Mouse (Mus musculus): ENCODE results near the gene Itgad.

The Itgad gene

DNA sequence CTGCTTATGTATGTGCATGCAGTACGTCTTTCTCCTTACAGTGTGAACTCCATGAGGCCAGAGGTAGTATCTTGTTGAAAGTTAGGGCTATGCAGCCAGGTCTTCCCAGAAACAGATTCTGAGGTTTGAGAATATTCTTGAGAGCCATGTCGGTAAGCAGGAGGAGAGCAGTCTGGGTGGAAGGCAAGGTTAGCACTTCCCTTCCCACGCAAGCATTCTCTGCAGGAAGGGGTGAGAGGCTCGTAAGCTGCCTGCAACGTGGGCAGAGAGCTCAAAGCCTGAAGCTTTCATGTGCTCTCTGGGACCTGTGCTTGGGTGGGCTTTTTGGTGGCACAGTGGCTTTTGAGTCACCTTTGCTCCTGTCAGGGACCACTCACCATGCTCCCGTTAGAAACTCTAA is 26.4 kb downstream of the Itgad start:
- DNase-seq, result no peak

DNA sequence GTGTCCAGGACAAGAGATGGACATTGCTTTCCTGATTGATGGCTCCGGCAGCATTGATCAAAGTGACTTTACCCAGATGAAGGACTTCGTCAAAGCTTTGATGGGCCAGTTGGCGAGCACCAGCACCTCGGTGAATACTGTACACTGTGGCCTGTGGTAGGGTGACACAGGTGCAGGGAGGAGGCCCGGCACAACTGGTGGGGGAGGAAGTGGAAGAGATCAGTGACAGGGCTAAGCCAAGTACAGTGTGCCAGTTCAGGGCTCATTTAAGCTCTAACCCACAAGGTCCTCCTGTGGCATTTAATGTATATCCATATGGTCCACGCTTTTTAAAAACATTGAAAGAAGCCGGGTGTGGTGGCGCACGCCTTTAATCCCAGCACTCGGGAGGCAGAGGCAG is 27.5 kb downstream of the Itgad start:
- no peak for DNase-seq

DNA sequence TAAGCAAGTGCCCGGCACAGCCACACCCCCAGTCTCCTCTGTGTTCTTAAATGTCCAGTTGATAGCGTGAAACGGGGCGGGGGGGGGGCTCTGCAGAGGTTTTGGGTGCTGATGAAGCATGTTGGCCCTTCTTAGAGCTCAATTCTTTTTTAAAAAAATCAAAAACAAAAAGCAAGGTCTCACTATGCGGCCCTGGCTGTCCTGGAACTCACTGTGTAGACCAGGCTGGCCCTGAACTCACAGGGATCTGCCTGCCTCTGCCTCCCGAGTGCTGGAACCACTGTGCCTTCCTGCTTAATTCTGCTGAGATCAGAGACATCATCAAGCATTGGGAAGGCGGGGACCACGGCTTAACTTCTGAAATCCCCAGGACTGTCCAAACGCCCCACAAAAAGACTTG is 47.4 kb downstream of the Itgad start:
- no peak for DNase-seq

DNA sequence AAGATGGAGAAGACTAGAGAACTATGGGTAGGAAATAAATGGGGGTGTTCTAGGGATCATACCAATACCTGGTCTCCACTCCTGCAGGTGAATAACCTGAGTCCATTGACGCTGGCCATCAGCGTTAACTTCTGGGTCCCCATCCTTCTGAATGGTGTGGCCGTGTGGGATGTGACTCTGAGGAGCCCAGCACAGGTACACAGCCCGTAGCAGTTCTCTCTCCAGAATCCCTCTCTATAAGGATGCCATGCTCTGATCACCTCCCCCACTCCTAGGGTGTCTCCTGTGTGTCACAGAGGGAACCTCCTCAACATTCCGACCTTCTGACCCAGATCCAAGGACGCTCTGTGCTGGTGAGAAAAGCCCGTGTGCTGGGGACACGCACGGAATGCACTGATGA is 48.9 kb downstream of the Itgad start:
- DNase-seq, result no peak

DNA sequence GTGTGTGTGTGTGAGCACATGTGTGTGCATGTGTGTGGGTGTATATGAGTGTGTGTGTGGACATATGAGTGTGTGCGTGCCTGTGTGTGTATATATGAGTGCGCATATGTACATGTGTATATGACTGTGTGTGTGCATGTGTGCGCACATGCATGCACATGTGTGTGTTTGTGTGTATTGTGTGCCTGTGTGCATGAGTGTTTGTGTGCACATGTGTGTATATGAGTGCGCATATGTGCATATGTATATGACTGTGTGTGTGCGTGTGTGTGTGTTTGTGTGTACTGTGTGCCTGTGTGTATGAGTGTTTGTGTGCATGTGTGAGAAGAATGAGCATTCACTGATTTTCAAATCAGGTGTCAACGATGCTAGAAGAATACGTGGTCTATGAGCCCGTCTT is 50.0 kb downstream of the Itgad start:
- DNase-seq, result no peak

DNA sequence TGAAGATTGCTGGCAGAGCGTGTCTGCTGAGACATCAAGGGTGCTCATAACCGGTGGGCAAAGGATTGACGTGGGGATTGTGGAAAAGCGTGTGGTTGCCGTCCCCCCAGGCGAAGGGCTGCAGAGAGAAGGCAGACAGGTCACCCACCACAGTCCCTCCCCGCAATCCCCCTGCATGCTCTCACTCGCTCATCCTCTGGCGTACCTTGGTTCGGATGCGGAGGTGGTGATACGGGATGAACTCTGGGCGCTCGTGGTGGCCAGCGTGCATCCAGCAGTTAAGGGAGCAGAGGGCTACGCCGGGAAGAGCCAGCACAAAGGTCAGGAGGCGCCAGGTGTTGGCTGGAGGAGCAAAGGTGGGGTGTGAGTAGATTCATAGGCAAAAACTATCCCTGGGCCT is 51.5 kb downstream of the Itgad start:
- DNase-seq, result no peak

DNA sequence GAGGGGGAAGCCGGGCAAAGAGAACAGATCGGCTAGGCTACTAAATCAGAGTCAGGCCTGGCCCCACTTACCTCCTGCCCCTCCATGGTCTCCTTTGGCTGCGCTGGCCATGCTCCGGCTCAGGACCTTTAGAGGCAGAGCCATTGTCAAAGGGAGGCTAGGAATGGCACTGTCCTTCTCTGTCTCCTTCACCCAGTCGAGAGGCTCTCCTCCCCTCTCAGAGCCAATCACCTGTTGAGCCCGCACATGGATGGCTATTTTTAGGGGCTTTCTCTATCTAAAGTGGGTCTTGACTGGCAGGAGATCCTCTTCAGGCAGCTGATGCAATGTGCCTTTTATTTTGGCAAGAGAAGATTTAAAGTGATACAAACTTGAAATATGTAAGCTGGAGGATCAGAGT is 52.0 kb downstream of the Itgad start, which contains the start of gene Cox6a2:
TSS of gene Cox6a2 (minus strand) at position 236 of the 400 bp plus-strand sequence.
- DNase-seq, result no peak

DNA sequence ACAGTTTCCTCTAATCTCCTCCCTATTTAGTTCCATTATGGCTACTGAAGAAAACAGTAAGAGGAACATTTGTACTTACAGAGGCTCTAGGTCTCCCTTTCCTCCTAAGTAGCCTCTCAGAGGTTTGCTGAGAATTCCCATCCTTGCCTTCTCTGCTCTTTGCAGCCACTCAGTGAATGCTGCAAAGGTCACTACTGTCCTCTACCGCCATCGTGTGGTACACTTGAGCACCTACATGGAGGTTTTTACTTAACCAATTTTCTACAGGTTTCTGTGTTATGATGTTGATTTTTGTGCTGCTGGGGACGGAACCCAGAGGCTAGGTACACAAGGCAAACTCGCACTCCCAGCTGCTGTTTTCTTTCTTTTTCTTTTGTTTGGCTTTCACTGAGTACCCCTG is 54.0 kb downstream of the Itgad start:
- DNase-seq, result no peak

DNA sequence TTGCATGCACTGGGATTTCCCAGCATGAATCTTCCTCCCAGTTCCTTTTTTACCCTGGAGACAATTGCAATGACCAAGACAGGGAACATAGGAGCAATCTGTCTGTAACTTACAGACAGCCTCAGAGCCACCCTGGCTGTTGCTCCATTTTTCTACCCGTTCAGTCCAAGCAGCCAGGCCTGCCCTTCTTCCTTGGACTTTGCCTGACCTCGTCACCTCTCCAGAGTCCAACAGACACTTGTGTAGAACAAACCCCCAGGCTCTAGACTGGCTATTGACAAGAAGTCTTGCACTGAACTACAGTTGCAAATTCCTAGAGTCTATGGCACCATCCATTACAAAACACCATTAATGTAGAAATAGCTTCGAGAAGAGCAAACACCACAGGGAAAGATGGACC is 55.6 kb downstream of the Itgad start:
- peak; percentile 67 for DNase-seq

DNA sequence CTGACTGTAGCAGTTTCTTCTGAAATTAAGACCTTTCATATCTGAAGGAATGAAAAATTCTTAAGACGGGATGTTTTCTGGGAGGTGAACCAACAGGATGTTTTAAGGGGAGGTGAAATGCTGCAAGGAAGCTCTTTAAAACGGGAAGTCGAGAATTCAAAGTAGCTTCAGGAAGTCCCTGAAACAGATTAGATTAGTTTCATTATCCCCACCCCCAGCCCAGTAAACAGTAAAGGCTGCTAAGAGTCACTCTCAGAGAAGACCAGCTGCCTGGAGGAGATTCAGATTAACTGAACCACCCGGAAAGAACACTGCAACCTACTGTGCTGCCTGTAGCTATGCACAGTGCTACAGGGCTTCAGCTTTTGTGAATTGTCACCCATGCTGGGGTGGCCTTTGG is 65.8 kb downstream of the Itgad start:
- DNase-seq, result no peak

DNA sequence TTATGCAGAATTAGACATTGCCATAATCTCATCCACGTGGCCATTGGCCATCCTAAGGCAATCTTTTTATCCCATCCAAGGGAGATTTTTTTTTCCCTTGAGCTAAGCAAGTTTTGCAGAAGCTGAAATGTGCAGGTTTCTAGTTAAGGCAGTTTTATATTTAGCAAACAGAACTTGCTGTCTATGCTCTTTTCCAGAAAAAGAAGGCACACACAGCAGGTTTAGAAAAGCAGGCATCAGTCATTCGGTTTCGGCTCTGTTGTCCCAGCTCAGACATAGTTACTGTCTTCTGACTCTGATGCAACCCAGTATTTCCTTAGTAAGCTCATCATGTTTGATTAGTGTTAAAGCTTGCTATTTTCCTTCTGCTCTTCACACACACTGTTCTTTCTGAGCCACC is 66.8 kb downstream of the Itgad start:
- DNase-seq, result peak; percentile 33

DNA sequence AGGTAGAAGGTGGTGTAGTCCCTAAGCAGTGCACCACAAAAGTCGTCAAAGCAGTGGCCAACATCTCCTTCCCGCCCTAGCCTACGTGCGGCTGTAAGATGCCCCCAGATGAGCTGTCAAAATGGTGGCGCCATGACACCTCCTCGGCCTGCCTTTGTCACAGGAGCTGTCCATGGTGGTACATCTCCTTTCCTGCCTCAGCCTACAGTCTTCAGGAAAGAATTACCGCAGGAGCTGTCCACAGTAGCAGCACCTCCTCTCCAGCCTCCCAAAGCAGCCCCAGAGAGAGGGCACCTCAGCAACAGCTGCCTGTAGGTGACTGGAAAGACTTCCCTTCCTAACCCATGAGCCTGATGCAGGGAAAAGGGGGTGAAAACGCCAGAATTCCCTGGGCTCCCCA is 77.6 kb downstream of the Itgad start:
- no peak for DNase-seq

DNA sequence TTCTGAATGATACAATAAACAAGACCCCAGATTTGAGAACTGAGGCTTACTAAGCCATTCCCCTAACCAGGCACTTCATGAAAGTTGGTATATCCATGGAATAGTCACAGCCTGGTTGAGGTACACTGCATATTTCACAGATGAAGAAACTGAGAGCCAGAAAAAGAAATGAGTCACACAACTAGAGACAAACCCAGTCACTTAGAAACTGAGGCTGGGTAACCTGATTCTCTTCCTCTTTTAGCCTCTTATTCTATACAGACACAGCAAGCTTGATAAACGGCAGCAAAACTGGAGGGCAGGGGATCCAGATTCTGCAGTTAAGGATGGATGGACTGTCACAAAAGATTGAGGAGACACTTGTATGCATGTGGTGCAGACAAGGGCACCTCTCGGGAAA is 80.6 kb downstream of the Itgad start:
- no peak for DNase-seq

DNA sequence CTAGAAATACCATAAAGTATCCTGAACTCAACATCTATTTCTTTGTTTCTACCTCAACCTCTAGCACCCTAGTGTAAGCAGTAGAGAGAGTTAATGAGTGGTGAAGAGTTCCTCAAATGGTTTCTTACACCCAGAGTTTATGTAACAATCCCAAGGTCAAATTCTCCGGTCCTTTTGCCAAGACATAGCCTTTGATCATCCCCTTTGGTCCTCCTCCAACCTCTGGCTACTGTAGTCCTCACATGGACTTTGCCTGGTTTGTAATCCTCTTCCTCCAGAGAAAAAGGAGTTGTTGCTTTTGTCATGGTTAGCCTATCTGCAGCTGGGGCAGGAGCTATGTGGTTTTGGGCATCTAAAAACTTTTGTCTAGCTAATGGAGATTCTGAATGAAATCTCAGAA is 81.3 kb downstream of the Itgad start:
- DNase-seq, result peak; percentile 84

DNA sequence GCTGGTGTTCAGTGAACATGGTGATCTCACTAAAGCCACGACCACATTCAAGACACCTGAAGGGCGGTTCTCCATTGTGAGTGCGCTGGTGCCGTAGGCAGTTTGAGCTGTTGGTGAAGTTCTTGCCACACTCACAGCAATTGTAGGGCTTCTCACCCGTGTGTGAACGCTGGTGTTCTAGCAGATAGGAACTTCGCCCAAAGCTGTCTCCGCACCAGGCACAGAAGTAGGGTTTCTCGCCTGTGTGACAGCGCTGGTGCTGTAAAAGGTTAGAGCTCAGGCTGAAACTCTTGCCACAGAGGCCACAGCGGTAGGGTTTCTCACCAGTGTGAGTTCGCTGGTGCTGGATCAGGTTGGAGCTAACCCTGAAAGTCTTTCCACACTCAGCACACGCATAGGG is 82.2 kb downstream of the Itgad start:
- peak; percentile 31 for DNase-seq

DNA sequence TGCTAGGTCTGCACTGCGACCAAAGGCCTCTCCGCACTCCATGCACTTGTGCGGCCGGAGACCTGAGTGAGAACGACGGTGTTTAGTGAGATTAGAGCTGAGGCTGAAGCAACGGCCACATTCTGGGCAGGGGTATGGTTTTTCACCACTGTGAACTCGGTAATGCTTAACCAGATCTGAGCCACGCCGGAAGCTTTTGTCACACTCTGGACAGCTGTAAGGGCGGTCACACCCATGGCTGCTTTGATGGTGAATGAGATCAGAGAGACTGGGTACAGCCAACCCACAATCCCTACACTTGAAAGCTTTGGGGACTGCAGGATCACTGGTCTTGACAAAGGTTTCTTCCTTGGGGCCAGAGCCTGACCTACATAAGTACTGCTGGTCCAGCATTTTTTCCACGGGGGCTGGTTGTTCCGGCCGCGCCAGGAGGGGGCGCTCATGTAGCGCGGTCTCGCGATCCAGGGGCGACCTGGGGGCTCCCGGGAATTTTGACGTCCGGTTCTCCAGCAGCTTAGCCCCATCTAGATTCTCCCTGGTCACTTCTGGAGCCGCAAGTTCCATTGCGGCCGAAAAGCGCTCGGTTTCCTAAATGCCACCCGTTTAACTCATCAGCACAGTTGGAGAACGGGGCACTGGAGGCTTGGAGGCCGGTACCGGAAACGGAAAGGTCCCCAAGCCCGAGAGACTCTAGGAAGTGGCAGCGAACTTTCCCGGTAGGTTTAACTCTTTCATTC is 82.8 kb downstream of the Itgad start, which contains the start of gene Armc5:
TSS of gene Armc5 (plus strand) at position 487 of the 737 bp plus-strand sequence.
- peak; percentile 85 for DNase-seq

DNA sequence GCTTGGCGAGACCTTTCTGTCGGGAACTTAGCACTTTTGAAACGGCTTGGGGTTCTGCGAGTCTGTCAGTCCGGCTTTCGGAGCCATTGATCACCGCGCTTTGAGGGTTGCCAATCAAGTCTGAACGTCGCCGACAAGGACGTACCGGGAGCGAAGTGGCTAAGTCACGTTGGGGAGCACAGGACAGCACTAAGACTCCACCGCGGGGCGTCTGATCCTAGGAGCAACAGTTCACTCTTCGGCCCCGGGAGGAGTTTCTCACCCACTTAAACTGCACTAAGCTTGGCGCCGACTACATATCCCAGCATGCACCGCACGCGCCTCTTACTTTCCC is 83.4 kb downstream of the Itgad start:
- DNase-seq, result no peak

DNA sequence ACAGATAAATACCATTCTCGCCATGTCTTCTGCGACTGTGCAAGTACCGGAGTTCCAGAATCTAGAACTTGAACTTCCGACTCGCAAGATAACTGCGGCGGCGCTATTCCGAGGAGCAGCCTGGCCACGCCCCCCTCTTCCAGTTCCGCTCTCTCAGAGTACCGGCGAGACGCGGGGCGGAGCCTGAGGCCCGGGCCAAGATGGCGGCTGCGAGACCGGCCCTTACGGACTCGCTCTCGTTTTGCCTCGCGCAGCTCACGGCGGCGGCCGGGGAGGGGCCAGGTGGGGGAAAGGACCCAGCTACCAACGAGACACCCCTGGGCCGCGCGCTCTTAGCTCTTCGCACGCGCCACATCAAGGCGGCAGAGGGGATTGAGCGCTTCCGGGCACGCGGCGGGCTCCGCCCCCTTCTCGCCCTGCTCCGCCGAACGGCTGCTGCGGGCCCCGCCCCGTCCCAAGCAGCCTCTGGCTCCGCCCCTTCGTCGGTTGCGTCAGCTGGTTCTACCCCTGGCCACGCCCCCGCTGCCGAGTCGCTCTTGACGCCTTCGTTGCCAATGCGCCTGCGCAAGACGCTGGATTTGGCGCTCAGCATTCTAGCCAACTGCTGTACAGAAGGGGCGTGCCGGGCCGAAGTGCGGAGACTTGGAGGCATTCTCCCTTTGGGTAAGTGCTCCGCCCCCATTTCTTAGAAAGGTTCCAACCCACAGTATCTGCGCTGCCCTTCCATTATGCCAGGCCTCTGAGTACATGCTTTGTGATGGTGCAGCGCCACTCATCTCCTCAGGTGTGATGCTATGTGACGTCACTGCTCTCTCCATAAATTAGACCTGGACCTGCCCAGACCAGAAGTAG is 84.0 kb downstream of the Itgad start, which contains the start of gene 9130023H24Rik:
TSS of gene 9130023H24Rik (minus strand) at position 105 of the 852 bp plus-strand sequence.
- peak; percentile 99 for DNase-seq

DNA sequence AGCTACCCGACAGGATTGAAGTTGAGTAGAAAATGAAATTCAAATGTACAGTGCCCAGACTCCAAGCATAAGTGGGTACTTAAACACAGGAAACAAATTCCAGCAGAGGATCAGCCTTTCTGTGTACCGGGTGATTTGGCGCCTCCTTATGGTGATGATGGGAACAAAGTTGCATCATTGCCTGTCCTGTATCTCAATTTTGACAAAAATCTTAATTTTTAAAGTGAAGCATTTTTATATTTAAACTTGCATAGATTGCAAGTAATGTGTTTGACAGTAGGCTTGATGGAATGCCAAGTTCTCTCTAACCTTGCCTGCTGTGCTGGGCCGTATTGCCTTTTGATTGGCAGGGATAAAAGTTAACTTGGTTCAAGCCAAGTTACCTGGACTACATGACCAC is 84.8 kb downstream of the Itgad start:
- peak; percentile 27 for DNase-seq

DNA sequence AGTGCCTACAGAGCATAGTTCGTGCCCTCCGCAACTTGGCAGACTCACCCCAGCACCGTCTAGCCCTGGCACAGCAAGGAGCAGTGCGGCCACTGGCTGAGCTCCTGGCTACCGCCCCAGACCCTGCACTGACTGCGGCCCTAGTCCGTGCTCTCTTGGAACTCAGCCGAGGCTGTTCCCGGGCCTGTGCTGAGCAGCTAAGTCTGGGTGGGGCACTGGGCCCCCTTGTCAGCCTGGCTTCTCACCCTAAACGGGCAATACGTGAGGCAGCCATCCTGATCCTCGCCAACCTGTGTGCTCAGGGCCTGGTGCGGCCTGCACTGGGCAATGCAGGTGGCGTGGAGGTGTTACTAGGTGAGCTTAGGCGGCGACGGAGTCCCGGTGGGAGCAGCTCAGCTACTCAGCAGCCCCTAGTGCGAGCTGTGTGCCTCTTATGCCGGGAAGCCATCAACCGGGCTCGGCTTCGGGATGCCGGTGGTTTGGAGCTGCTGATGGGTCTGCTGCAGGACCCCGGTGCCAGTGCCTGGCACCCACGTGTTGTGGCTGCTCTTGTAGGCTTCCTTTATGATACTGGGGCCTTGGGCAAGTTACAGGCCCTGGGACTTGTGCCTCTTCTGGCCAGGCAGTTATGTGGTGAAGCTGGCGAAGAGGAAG is 86.1 kb downstream of the Itgad start:
- DNase-seq, result peak; percentile 54

DNA sequence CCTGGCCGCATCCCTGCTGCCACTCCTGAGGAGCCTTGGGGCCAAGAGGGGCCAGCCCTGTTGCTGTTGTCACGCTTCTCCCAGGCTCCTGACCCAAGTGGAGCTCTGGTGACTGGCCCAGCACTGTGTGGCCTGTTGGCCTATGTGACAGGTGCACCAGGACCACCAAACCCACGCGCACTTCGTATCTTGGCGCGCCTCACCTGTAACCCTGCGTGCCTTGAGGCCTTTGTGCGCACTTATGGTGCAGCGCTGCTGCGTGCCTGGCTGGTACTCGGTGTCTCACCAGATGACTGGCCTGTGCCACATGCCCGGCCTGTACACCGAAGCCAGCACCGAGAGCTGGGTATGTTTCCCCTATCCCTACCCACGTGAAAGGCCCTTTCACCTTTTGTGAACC is 88.2 kb downstream of the Itgad start:
- DNase-seq, result no peak

DNA sequence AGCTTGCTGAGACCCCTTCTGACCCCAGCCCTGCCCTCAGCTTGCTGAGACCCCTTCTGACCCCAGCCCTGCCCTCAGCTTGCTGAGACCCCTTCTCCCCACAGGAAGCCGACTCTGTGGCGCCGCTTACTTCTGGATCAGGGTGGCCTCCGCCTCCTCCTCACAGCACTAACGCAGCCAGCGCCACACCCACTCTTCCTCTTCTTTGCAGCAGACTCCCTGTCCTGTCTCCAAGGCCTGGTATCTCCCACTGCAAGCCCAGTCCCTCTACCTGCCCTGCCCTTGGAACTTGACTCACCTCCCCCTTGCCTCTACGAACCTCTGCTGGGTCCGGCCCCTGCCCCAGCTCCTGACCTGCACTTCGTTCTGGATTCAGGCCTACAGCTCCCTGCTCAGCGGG is 89.7 kb downstream of the Itgad start:
- no peak for DNase-seq

DNA sequence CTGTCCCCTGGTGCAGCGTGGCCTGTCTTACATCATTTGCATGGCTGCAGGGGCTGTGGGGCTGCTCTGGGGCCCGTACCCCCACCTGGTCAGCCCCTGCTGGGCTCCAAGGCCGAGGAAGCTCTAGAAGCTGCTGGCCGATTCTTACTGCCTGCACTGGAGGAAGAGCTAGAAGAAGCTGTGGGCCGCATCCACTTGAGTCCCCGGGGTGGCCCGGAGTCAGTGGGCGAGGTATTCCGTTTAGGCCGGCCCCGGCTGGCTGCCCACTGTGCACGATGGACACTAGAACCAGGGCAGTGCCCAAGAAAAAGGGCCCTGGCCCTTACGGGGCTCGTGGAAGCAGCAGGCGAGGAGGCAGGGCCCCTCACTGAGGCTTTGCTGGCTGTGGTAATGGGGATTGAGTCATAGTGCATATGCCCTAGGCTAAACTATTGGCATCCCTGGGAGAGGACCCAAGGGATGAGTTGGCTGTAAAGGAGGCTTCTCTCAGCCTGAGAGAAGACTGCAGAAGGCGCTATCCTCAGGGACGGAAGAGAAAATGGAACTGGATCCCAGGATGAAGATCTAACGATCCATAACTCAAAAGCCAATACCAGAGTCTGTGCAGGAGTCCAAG is 90.3 kb downstream of the Itgad start:
- DNase-seq, result no peak

Measured in kidney, adult 11 months (tissue).